Mouse (Mus musculus) telencephalon, adult 2 months (tissue): ENCODE results near the gene Btn1a1.
A peak's percentile ranks its signal among the peaks of the same experiment; 100 is the strongest.

Experiments
- DNase-seq: peaks from one replicate; pipeline ENCODE4 v3.0.0-alpha.2; 2011; ENCODE audit warnings: low read depth, low spot score

Gene Btn1a1

DNA sequence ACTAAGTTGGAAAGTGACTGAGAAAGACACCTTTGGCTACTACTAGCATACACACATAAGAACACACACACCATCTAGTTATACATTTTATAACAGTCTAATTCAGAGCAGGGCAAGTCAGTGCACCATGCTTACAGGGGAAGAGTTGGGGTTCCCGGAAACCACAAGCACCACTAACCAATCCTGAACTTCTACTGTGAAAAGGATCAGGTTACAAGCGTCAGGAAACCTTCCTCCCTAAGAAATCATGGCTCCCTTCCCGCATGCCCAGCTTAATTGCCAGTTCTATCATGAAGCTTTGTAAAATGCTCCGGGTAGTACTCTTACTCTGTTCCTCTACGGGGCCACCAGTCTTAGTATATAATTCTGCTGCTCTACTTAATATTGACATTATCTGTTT is 19.6 kb upstream of the Btn1a1 start:
- no peak for DNase-seq

- no peak for DNase-seq
These were observed 17.5 kb upstream of the Btn1a1 start for GRCm38 (mm10) chr13:23483153-23483552.

DNA sequence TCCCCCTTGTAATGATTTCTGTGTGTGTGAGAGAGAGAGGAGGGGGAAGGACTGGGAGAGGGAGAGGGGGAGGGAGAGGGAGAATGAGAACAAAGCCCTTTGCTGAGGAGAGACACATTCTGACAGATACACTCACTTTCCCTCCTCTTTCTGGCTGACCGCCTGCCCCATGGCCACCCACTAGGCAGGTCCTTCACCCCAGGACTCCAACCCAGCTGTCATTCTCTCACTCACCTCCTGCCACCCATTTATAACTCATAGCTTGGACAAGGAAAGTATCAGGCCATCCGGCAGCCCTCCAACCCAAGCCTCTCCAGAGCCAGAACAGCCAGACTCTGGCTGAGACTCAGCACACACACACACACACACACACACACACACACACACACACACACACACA is 10.0 kb upstream of the Btn1a1 start:
- no peak for DNase-seq

DNA sequence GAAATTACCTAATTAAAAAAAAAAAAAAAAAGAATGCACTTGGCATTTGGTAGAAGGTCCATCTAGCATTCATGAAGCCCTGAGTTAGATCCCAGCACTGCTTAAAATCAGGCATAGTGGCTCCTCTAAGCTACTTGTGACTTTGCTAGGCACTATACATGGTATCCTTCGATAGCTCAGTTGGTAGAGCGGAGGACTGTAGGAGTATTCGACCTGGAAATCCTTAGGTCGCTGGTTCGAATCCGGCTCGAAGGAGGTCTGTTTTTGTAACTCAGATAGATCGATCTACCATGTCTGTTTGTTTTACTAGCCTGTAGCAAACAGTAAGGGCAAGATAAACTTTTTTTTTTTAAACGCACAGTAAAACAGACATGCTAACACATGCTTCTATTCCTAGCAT is 1.2 kb upstream of the Btn1a1 start:
- DNase-seq = no peak

DNA sequence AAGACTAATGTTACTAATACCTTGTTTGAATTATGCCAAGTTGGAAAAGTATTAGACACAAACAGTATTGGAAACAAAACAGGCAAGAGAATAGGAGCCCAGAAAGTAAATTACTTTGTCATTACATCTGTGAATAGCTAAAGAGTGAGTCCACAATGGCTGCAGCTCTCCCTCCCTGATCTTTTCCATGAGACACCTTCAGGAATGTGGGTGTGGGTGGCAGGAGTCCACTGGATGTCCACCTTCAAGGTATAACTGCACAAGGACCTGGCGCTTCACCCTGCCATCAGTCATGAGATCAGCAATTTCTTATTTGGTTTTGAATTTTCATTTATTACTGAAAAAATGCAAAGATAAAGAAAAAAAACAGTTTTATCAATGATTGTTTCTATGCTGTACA is 605 bp upstream of the Btn1a1 start:
- no peak for DNase-seq

DNA sequence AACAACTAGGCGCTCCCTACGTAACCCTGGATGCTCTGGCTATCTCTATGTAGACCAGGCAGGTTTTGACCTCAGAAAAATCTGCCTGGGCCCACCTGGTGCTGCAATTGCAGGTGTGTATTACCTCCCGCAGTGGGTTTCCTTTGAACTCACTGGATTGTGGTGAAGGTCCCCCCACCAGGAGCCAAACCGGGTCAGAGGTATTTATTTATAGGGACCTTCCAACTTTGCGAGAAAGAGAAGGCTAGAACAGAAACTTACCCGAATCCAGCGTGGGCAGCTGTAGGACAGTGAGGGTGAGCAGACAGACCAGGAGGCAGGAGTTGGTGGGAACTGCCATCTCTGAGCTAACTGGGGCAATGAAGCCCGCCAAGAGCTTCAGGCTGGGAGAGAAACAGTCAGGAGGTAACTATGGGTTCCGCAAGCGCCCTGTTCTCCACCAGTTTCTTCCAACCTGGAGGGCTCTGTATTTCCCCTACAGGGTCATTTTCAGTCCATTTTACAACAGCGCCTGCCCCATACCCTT is 797 bp downstream of the Btn1a1 start:
- no peak for DNase-seq

- DNase-seq = no peak
These were observed 1.5 kb downstream of the Btn1a1 start for GRCm38 (mm10) chr13:23464224-23464637.

GRCm38 (mm10) chr13:23463381-23464223 is 2.1 kb downstream of the Btn1a1 start:
- peak; percentile 50 for DNase-seq

DNA sequence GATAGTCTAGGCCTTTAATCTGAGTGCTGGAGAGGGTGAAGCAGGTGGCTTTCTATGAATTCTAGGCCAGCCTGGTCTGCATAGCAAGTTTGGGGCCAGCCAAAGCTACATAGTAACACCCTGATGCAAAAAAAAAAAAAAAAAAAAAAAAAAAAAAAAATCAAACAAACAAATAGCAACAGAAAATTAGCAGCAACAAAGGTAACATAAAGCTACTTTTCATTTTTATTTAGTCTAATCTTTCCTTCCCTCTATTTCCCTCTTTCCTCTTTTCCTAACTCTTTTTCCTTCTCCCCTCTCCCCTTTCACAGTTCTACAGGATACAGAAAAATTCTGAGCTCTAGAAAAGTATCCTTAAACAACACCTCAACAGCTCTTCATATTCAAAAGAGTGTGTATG is 3.0 kb downstream of the Btn1a1 start:
- DNase-seq = no peak

DNA sequence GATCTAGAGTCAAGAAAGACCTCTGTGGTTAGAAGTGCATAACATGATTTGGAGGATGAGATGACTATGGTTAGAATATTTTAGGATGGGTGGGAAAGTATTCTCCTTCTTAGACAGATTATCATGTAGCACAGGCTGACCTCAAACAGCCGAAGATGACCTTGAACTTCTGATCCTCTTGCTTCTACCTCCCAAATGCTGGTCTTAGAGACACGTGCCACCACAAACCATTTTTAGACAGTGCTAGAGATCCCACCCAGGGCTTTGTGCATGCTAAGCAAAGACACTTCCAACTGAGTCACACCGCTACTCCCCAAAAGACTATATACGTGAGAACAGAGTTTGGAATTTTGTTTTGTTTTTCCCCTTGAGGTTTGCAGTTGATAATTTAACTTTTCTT is 3.6 kb downstream of the Btn1a1 start:
- no peak for DNase-seq

DNA sequence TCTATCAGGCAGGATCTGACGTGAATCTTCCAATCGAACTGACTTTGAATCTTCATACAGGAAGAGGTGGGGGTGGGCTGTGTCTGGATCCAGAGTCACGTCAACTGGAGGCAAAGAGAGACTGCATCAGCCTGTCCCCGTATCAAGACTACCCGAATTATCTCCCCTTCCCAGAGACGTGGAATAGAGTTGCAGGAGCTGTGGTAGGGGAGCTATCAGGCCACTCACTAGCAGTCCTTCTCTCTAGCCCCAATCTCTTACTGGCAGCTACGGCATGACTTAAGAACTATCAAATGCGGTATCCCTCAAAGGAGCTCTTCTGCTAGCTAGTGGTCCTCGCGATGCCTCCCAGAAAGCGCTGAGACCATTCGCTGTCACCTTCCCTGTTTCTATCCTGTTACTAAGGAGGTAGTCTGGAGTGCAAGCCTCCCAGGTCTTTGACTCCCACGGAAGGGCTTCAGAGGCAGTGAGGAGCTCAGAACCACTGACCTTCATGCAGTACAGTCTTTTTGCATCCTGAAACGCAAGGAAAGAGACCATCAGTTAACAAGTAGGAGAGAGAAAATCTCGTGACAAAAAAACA is 6.3 kb downstream of the Btn1a1 start:
- DNase-seq = no peak

DNA sequence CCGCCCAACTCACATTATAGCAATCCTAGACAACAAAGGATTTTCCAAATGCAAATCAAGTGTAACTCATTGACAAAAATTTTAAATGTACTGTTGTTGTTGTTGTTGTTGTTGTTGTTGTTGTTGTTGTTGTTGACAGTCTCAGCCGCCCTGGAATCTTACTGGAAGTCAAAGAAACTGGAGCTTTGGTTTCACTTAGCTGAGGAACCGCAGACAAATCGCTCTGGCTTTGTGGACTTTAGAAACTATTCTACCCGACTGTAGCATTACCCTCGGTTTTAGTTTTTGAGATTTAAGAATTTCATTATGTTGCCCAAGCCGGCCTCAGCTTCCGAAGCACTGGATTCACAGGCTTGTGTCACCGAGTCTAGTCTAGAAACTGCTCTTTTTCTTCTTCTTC is 11.8 kb downstream of the Btn1a1 start:
- DNase-seq = no peak

DNA sequence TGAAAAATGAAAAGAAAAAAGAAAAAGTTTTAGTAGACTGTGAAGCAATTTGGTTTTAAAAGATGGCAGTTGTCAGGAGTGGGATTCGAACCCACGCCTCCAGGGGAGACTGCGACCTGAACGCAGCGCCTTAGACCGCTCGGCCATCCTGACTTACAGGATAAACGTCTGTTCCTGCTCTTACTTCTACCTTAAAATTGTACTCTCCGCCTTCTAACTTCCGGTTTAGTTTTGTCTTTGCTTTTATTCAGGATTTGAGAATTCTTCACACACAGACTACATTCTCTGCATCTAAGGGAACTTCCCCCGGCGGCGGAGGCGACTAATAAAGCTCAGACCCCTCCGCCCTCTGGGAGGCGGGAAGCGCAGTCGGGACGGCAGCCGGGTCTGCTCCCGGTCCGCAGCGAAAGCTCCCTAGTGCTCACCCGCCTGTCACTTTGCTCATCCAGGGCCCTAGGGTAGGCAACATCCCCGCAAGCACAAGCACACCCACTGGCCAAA is 12.3 kb downstream of the Btn1a1 start:
- no peak for DNase-seq

DNA sequence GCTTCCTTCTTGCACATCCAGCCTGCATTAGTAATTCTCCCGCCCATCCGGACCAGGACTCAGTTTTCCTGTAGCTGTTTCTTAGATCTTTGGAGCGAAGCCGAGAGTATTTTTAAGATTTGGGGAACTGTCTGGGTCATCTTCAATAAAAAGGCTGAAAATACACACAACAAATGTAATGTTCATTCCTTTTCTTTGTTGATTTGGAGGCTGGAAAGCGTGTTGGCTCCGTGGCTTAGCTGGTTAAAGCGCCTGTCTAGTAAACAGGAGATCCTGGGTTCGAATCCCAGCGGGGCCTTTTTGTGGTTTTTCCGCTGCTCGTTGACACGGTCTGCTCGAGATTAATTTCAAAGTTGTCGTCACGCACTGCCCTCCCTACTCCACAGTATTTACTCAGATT is 15.3 kb downstream of the Btn1a1 start:
- no peak for DNase-seq

DNA sequence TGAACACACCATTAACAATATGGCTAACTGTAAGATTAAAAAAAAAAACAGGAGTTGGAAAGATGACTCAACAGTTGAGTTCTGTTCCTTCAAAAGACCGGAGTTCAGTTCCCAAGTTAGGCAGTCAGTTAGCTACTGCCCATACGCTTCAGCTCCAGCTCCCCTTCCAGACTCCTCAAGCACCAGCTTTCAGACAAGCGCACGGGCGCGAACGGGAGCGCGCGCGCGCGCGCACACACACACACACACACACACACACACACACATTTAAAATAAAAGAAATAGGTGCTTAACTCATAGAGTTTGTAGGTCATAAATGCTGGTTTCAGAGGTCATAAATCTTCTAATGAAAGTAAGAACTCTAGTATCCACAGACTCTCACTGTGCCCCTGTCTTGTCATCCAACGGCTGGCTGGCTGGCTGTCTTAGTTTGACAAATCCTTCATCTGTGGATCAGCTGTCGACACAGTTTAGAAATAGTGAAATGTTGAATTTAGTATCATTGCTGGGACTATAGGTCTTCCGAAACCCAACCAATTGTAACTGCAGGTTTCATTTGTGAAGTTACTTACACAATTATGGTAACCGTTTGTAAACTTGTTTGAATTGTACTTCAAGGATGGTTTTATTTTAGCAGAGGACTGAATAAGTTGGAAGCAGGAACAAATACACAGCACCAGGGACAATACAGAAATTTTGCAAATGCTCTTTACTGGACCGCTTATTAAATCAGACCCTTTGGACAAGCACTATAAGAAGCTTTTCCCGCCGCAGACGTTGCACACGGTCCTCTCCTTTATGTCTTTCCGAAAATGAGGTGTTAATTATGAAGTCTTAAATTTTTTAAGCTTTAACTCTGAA is 16.2 kb downstream of the Btn1a1 start:
- no peak for DNase-seq

DNA sequence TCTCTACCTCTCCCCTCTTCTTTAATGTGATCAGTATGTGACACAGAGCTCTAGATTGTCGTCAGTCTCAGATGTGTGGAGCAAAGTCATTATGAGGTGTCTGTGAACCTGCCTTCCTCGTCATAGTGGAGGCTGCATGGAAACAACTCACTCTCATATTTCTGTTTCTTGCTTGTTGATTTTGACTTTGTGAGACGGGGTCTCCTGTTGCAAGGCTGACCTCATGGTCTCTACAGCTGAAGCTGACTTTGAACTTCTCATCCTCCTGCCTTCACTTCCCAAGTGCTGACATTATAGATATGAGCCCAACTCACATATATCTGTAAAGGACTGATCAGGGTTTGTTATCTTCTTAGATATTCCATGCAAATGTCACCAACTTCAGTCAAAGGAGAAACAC is 16.9 kb downstream of the Btn1a1 start:
- DNase-seq = no peak

DNA sequence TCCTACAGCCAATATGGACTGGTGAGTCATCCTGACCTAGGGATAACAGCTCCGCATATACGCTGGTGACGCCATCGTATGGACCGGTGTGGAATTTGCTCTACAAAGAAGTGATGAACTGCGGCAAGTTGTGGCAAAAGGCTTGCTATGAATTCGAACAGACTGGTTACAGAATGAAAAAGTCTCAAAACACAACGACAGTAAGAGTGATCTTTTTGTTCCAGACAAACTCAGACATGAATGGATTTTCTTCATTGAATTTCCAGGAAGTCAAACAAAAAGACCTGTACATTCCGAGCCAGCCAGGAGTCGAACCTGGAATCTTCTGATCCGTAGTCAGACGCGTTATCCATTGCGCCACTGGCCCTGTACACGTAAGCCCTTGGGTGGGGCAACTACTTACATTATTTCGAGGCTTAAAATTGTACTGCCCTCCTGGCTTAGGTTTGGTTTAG is 19.2 kb downstream of the Btn1a1 start:
- peak; percentile 71 for DNase-seq

DNA sequence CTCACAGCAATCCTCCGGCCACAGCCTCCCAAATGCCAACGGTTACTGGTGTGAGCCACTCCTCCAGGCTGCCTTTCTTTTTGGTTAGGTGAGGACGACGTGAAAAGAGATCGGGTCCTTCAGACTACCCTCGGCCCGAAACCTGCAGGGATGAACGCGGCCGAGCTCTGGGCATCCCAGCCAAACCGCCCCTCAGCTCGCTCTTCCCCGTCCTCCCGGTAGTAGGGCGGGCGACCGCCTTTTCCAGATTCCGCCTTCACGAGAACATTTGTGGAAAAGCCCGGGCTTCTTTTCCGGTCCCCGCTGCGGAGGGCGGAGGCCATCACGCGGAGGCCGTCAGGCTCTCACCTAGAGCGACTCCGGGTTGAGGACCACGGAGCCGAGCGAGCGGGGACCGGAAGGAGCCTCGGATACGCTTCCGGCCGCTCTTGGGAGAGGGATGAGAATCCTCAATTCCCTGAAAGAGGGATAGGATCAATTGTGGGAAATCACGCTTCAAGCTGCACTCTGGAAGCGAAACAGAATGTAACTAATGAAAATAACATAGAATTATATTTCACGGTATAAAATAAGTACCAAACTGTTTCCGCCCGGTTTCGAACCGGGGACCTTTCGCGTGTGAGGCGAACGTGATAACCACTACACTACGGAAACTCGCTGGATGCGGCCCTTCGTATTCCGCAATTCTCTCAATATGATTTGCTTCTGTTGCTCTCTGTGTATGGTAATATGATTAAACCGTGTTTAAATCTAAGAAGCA is 20.0 kb downstream of the Btn1a1 start:
- DNase-seq = peak; percentile 78

DNA sequence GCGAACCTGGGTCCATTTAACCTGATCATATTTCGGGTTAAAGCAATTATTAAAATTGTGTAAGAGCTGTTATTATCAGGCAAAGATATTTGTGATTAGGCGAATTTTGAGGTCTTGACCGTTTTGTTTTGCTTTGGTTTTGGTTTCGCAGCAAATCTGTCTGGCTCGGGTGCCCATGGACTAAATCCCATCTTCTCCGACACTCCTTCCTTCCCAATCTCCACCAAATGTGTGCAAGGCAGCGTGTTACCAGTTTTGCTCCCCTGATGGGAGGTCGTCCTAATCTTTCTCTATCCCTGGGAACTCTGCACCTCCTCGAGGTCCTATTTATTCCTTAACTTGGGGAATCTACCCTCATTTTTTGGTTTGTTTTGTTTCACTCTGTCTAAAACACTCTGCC is 20.5 kb downstream of the Btn1a1 start:
- no peak for DNase-seq

DNA sequence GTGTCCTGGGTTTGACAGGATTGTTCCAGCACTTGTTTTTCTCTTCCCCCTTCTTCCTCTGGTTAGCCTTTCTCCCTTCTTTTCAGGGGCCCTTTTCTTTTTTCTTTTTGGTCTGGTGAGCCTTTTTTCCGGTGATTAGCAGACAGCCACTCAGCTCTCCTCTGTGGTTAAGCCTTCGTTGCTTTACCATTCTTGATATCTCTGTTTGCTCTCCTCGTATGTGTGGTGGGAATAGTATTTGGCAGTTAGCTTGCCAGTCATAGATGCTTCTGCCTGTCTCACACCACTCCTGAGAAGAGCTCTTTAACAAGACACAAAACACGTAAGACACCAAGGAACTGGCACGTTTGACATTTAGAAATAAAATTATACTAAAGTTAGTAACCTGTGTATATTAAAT is 21.2 kb downstream of the Btn1a1 start:
- no peak for DNase-seq

GRCm38 (mm10) chr13:23439901-23440300 is 25.8 kb downstream of the Btn1a1 start:
- no peak for DNase-seq
